ENCODE assay signal across 8 mouse cellular contexts in genomic region chr10:128194551-128195461, GRCm38 (mm10). TPM values are rescaled to one million over a fixed set of nuclear protein-coding genes. Genes with fewer than 3 reads are reported as not detected.
DNase-seq lines count a peak whose midpoint lies in the region; ATAC-seq and TF ChIP-seq lines count a peak whose summit lies in the region.

No protein-coding gene starts in this region.

- H3K9me3 ChIP-seq in kidney, embryonic 15.5 days (replicated peaks), result no peaks in the 10 kb centered on the region
- H3K9me3 ChIP-seq in G1E (replicated peaks), result no peaks in the 10 kb centered on the region
- H3K9me3 ChIP-seq in hindbrain, embryonic 10.5 days, result no peaks in the 10 kb centered on the region
- H3K9me3 ChIP-seq in limb, embryonic 12.5 days, result no peaks in the 10 kb centered on the region

- DNase-seq in kidney, adult 9 months, result no peak
- DNase-seq in G1E (ENCODE audit: low spot score), result peak; percentile 50
- DNase-seq in cerebellum, postnatal 25 days, result peak; percentile 69
- DNase-seq in hindbrain, embryonic 10.5 days (ENCODE audit: low spot score), result no peak
- DNase-seq in ovary, adult 18-20 months (ENCODE audit: low spot score), result no peak

- H3K27ac ChIP-seq in kidney, embryonic 15.5 days, result 0 out of 2 replicates have a peak overlapping the region, but pooled peaks have one; percentile 23
- H3K27ac ChIP-seq in hindbrain, embryonic 10.5 days, result peak overlapping the region; percentile 82
- 0 out of 2 replicates have a peak overlapping the region, but pooled peaks have one; percentile 37 for H3K27ac ChIP-seq in limb, embryonic 12.5 days
- peak overlapping the region; percentile 19; the same call in 1 of the 2 replicates for H3K27ac ChIP-seq in olfactory bulb, adult 2 months (ENCODE audit: insufficient read depth, low read depth, low read length)

- H3K4me3 ChIP-seq in kidney, embryonic 15.5 days (replicated peaks), result peak overlapping the region; percentile 75
- H3K4me3 ChIP-seq in G1E (ENCODE audit: low read depth, low read length), result peak overlapping the region; percentile 91
- H3K4me3 ChIP-seq in hindbrain, embryonic 10.5 days, result peak overlapping the region; percentile 89
- H3K4me3 ChIP-seq in limb, embryonic 12.5 days (replicated peaks), result peak overlapping the region; percentile 69
- peak overlapping the region; percentile 87 for H3K4me3 ChIP-seq in olfactory bulb, adult 2 months (ENCODE audit: insufficient read depth, low read depth, low read length)

- 0 out of 2 replicates have a peak, but pooled peaks have one; percentile 22 for TF ChIP-seq POLR2A in olfactory bulb, adult 2 months (IDR thresholded peaks at IDR 0.05; ENCODE audit: insufficient read depth, low read depth, low read length)

- H3K9ac ChIP-seq in kidney, embryonic 15.5 days, result peak overlapping the region; percentile 52
- H3K9ac ChIP-seq in limb, embryonic 12.5 days (replicated peaks), result peak overlapping the region; percentile 69

- H3K4me1 ChIP-seq in kidney, embryonic 15.5 days, result peaks cover 14% of the 10 kb centered on the region
- H3K4me1 ChIP-seq in G1E (ENCODE audit: insufficient read depth, low read depth, low read length), result peaks cover 26% of the 10 kb centered on the region
- H3K4me1 ChIP-seq in hindbrain, embryonic 10.5 days (replicated peaks), result peaks cover 16% of the 10 kb centered on the region
- H3K4me1 ChIP-seq in limb, embryonic 12.5 days (replicated peaks), result peaks cover 8% of the 10 kb centered on the region
- H3K4me1 ChIP-seq in olfactory bulb, adult 2 months (ENCODE audit: control insufficient read depth, insufficient read depth, low read length), result no peaks in the 10 kb centered on the region

- peak; percentile 91 for ATAC-seq in kidney, embryonic 15.5 days (replicated peaks; ENCODE audit: low FRiP score)
- ATAC-seq in G1E (ENCODE audit: extremely low read depth, insufficient number of reproducible peaks, low FRiP score, poor library complexity, severe bottlenecking), result peak; percentile 30; the same call in 1 of the 2 replicates
- ATAC-seq in limb, embryonic 12.5 days (ENCODE audit: insufficient number of reproducible peaks, insufficient read depth, low FRiP score, low TSS enrichment, low read depth), result peak; percentile 86

- 1% methylated on average over 58 of the region's 79 CpGs for WGBS in kidney, embryonic 15.5 days
- WGBS in hindbrain, embryonic 10.5 days, result 1% methylated on average over 76 of the region's 79 CpGs
- 1% methylated on average over 67 of the region's 79 CpGs for WGBS in limb, embryonic 12.5 days
- WGBS in olfactory bulb, adult 2 months, result 2% methylated on average over 75 of the region's 79 CpGs

- no peak for TF ChIP-seq CTCF in G1E (IDR thresholded peaks at IDR 0.05; ENCODE audit: low read depth, low read length)
- no peak for TF ChIP-seq CTCF in olfactory bulb, adult 2 months (IDR thresholded peaks at IDR 0.05; ENCODE audit: insufficient read depth, low read depth, low read length)

- H3K27me3 ChIP-seq in kidney, embryonic 15.5 days, result peaks cover 29% of the 10 kb centered on the region
- H3K27me3 ChIP-seq in G1E (ENCODE audit: insufficient read depth, low read length), result peaks cover 3% of the 10 kb centered on the region; the same call in 1 of the 2 replicates
- H3K27me3 ChIP-seq in hindbrain, embryonic 10.5 days (ENCODE audit: insufficient read depth, poor library complexity, severe bottlenecking), result peaks cover 35% of the 10 kb centered on the region
- peaks cover 31% of the 10 kb centered on the region for H3K27me3 ChIP-seq in limb, embryonic 12.5 days

- no peaks in the 10 kb centered on the region for H3K36me3 ChIP-seq in kidney, embryonic 15.5 days
- peaks cover 10% of the 10 kb centered on the region for H3K36me3 ChIP-seq in G1E (replicated peaks)
- H3K36me3 ChIP-seq in hindbrain, embryonic 10.5 days, result no peaks in the 10 kb centered on the region
- no peaks in the 10 kb centered on the region for H3K36me3 ChIP-seq in limb, embryonic 12.5 days

- peak overlapping the region; percentile 100 for H3K4me2 ChIP-seq in kidney, embryonic 15.5 days
- H3K4me2 ChIP-seq in limb, embryonic 12.5 days, result peak overlapping the region; percentile 98

RNA-seq across cellular contexts. Expression of gene Gls2, which starts 0.5 kb away (rescaled TPM):
- polyA plus RNA-seq in kidney, embryonic 15.5 days (2015; fragmentation: Nextera tagmentation; extraction: Ambion mirVana), result 1.4 and 1.8 TPM in 2 replicates
- total RNA-seq in G1E (2014; fragmentation: Nextera tagmentation), result 10.7 and 15.0 TPM in 2 replicates
- total RNA-seq in G1E (2017), result 4.0 and 5.3 TPM in 2 replicates
- 11.1 and 14.6 TPM in 2 replicates for polyA plus RNA-seq in G1E (2012)
- polyA plus RNA-seq in hindbrain, embryonic 10.5 days (2016; fragmentation: Nextera tagmentation; extraction: Ambion mirVana), result 0.57 and 0.93 TPM in 2 replicates
- 1.5 and 2.3 TPM in 2 replicates for polyA plus RNA-seq in limb, embryonic 12.5 days (2016; fragmentation: Nextera tagmentation; extraction: Ambion mirVana)
- not detected in 2 replicates for polyA plus RNA-seq in olfactory bulb, adult 2 months (2012; ENCODE audit: insufficient read depth, insufficient read length, low replicate concordance, missing spikeins)

RNA-seq across cellular contexts. Expression of gene Rbms2, which starts 14.7 kb away (rescaled TPM):
- 40.6 and 42.8 TPM in 2 replicates for polyA plus RNA-seq in kidney, embryonic 15.5 days (2015; fragmentation: Nextera tagmentation; extraction: Ambion mirVana)
- 28.1 and 32.1 TPM in 2 replicates for total RNA-seq in G1E (2014; fragmentation: Nextera tagmentation)
- total RNA-seq in G1E (2017), result 7.1 and 8.3 TPM in 2 replicates
- 9.3 and 11.3 TPM in 2 replicates for polyA plus RNA-seq in G1E (2012)
- 25.7 and 28.6 TPM in 2 replicates for polyA plus RNA-seq in hindbrain, embryonic 10.5 days (2016; fragmentation: Nextera tagmentation; extraction: Ambion mirVana)
- polyA plus RNA-seq in limb, embryonic 12.5 days (2016; fragmentation: Nextera tagmentation; extraction: Ambion mirVana), result 33.0 and 33.5 TPM in 2 replicates
- not detected in 2 replicates for polyA plus RNA-seq in olfactory bulb, adult 2 months (2012; ENCODE audit: insufficient read depth, insufficient read length, low replicate concordance, missing spikeins)

RNA-seq across cellular contexts. Expression of gene Spryd4, which starts 16.8 kb away (rescaled TPM):
- 32.8 and 34.3 TPM in 2 replicates for polyA plus RNA-seq in kidney, embryonic 15.5 days (2015; fragmentation: Nextera tagmentation; extraction: Ambion mirVana)
- 11.5 and 13.9 TPM in 2 replicates for total RNA-seq in G1E (2014; fragmentation: Nextera tagmentation)
- 18.8 and 23.3 TPM in 2 replicates for total RNA-seq in G1E (2017)
- 3.2 and 4.4 TPM in 2 replicates for polyA plus RNA-seq in G1E (2012)
- 27.3 and 27.5 TPM in 2 replicates for polyA plus RNA-seq in hindbrain, embryonic 10.5 days (2016; fragmentation: Nextera tagmentation; extraction: Ambion mirVana)
- polyA plus RNA-seq in limb, embryonic 12.5 days (2016; fragmentation: Nextera tagmentation; extraction: Ambion mirVana), result 31.0 and 32.4 TPM in 2 replicates
- polyA plus RNA-seq in olfactory bulb, adult 2 months (2012; ENCODE audit: insufficient read depth, insufficient read length, low replicate concordance, missing spikeins), result not detected in 2 replicates

RNA-seq across cellular contexts. Expression of gene Mip, which starts 30.8 kb away (rescaled TPM):
- polyA plus RNA-seq in kidney, embryonic 15.5 days (2015; fragmentation: Nextera tagmentation; extraction: Ambion mirVana), result not detected in 2 replicates
- total RNA-seq in G1E (2014; fragmentation: Nextera tagmentation) (not detected in 2 replicates), G1E (2017) (0.05 TPM in 1 of 2 replicates, not detected in the other)
- polyA plus RNA-seq in G1E (2012), result 0.02 TPM in 1 of 2 replicates, not detected in the other
- 0.22 and 0.24 TPM in 2 replicates for polyA plus RNA-seq in hindbrain, embryonic 10.5 days (2016; fragmentation: Nextera tagmentation; extraction: Ambion mirVana)
- 0.38 and 0.44 TPM in 2 replicates for polyA plus RNA-seq in limb, embryonic 12.5 days (2016; fragmentation: Nextera tagmentation; extraction: Ambion mirVana)
- not detected in 2 replicates for polyA plus RNA-seq in olfactory bulb, adult 2 months (2012; ENCODE audit: insufficient read depth, insufficient read length, low replicate concordance, missing spikeins)

RNA-seq across cellular contexts. Expression of gene Timeless, which starts 37.1 kb away (rescaled TPM):
- polyA plus RNA-seq in kidney, embryonic 15.5 days (2015; fragmentation: Nextera tagmentation; extraction: Ambion mirVana), result 64.4 and 71.7 TPM in 2 replicates
- 28.1 and 32.6 TPM in 2 replicates for total RNA-seq in G1E (2014; fragmentation: Nextera tagmentation)
- total RNA-seq in G1E (2017), result 43.8 and 61.4 TPM in 2 replicates
- polyA plus RNA-seq in G1E (2012), result 44.2 and 46.7 TPM in 2 replicates
- 65.9 and 89.7 TPM in 2 replicates for polyA plus RNA-seq in hindbrain, embryonic 10.5 days (2016; fragmentation: Nextera tagmentation; extraction: Ambion mirVana)
- 103 and 108 TPM in 2 replicates for polyA plus RNA-seq in limb, embryonic 12.5 days (2016; fragmentation: Nextera tagmentation; extraction: Ambion mirVana)
- polyA plus RNA-seq in olfactory bulb, adult 2 months (2012; ENCODE audit: insufficient read depth, insufficient read length, low replicate concordance, missing spikeins), result not detected in 2 replicates

Comparison
In these comparisons a context has a peak if more than half of its experiments do, and no peak if none do; other contexts are left out.
1. ATAC-seq: peak in every context shown above with its lines; median percentile 91 in kidney, embryonic 15.5 days; 86 in limb, embryonic 12.5 days; 30 in G1E.
2. H3K27ac ChIP-seq: peak in every context shown above with its lines; median percentile 82 in hindbrain, embryonic 10.5 days; 37 in limb, embryonic 12.5 days; 23 in kidney, embryonic 15.5 days; 19 in olfactory bulb, adult 2 months.
3. DNase-seq: peak in G1E (single experiment) and cerebellum, postnatal 25 days (2 of 2); none in kidney, adult 9 months (single experiment), hindbrain, embryonic 10.5 days (single experiment) and ovary, adult 18-20 months (single experiment).
4. Peak in every context shown above with its lines, with median percentiles within 50 percentile points of each other: H3K4me3 ChIP-seq.